In genomic region chr5:118424764-118425568, GRCm38 (mm10) we compare ENCODE assay signal across 8 mouse cellular contexts.
A peak's percentile ranks its signal among the peaks of the same experiment; 100 is the strongest.
DNase-seq lines count a peak whose midpoint lies in the region; ATAC-seq and TF ChIP-seq lines count a peak whose summit lies in the region.
"Had no signal": no experiment of that assay in that cellular context is flagged by ENCODE, and none has a peak within 500 bp of the region (broad histone marks: within the 10 kb centered on the region; RNA-seq: fewer than 3 reads in every experiment).

No protein-coding gene starts in this region.

- 40% methylated on average over 9 of the region's 9 CpGs for WGBS in embryonic facial prominence, embryonic 11.5 days
- 30% methylated on average over 9 of the region's 9 CpGs for WGBS in heart, embryonic 12.5 days
- 23% methylated on average over 9 of the region's 9 CpGs for WGBS in kidney, postnatal 0 days
- WGBS in midbrain, embryonic 16.5 days, result 43% methylated on average over 9 of the region's 9 CpGs

- no peaks in the 10 kb centered on the region for H3K27me3 ChIP-seq in embryonic facial prominence, embryonic 11.5 days (ENCODE audit: control insufficient read depth, insufficient read depth, low read length)
- H3K27me3 ChIP-seq in heart, embryonic 12.5 days (replicated peaks), result peaks cover 9% of the 10 kb centered on the region; the same call in 1 of the 2 replicates
- H3K27me3 ChIP-seq in kidney, postnatal 0 days (ENCODE audit: insufficient read depth, low read length), result no peaks in the 10 kb centered on the region
- H3K27me3 ChIP-seq in midbrain, embryonic 16.5 days (ENCODE audit: control insufficient read depth, insufficient read depth, low read depth, low read length), result no peaks in the 10 kb centered on the region

- peaks cover 8% of the 10 kb centered on the region for H3K4me1 ChIP-seq in embryonic facial prominence, embryonic 11.5 days (ENCODE audit: control insufficient read depth, insufficient read depth, low read length)
- H3K4me1 ChIP-seq in heart, embryonic 12.5 days (replicated peaks), result peaks cover 22% of the 10 kb centered on the region
- peaks cover 15% of the 10 kb centered on the region; the same call in 1 of the 2 replicates for H3K4me1 ChIP-seq in kidney, postnatal 0 days (replicated peaks; ENCODE audit: insufficient read depth, low read length)
- peaks cover 14% of the 10 kb centered on the region for H3K4me1 ChIP-seq in midbrain, embryonic 16.5 days (ENCODE audit: control insufficient read depth, insufficient read depth, low read length)

- H3K9me3 ChIP-seq in embryonic facial prominence, embryonic 11.5 days (replicated peaks; ENCODE audit: control insufficient read depth, low read length), result no peaks in the 10 kb centered on the region
- H3K9me3 ChIP-seq in heart, embryonic 12.5 days (replicated peaks), result no peaks in the 10 kb centered on the region
- no peaks in the 10 kb centered on the region for H3K9me3 ChIP-seq in kidney, postnatal 0 days (replicated peaks; ENCODE audit: low read length)
- no peaks in the 10 kb centered on the region for H3K9me3 ChIP-seq in midbrain, embryonic 16.5 days (replicated peaks; ENCODE audit: control insufficient read depth, low read length, poor library complexity, severe bottlenecking)
- H3K9me3 ChIP-seq: midbrain, embryonic 12.5 days had no signal

- H3K36me3 ChIP-seq in embryonic facial prominence, embryonic 11.5 days (replicated peaks; ENCODE audit: control insufficient read depth, insufficient read depth, low read depth, low read length), result no peaks in the 10 kb centered on the region
- H3K36me3 ChIP-seq in heart, embryonic 12.5 days, result no peaks in the 10 kb centered on the region
- no peaks in the 10 kb centered on the region for H3K36me3 ChIP-seq in kidney, postnatal 0 days (ENCODE audit: insufficient read depth, low read length)
- no peaks in the 10 kb centered on the region for H3K36me3 ChIP-seq in midbrain, embryonic 16.5 days (ENCODE audit: control insufficient read depth, insufficient read depth, low read length)
- H3K36me3 ChIP-seq: midbrain, embryonic 12.5 days had no signal

- DNase-seq in spleen, postnatal 36 days (ENCODE audit: low spot score in 2 of 2), result peak; percentile 15 to 28
- DNase-seq in spleen, adult 12 weeks (ENCODE audit: low spot score), result no peak
- DNase-seq in embryonic facial prominence, embryonic 11.5 days (ENCODE audit: low spot score), result peak; percentile 41
- DNase-seq in kidney, postnatal 0 days (ENCODE audit: low spot score), result peak; percentile 92
- no peak for DNase-seq in thymus, postnatal 36 days

- no peak for TF ChIP-seq CTCF in kidney, postnatal 0 days (IDR thresholded peaks at IDR 0.05; ENCODE audit: low read depth)

- H3K9ac ChIP-seq in embryonic facial prominence, embryonic 11.5 days (replicated peaks; ENCODE audit: low read length), result no peak overlapping the region
- no peak overlapping the region for H3K9ac ChIP-seq in heart, embryonic 12.5 days
- H3K9ac ChIP-seq in kidney, postnatal 0 days (ENCODE audit: low read depth, low read length), result no peak overlapping the region
- no peak overlapping the region for H3K9ac ChIP-seq in midbrain, embryonic 16.5 days (ENCODE audit: low read depth, low read length)
- H3K9ac ChIP-seq: midbrain, embryonic 12.5 days had no signal

- no peak overlapping the region for H3K4me3 ChIP-seq in embryonic facial prominence, embryonic 11.5 days (ENCODE audit: low read depth, low read length)
- no peak overlapping the region for H3K4me3 ChIP-seq in heart, embryonic 12.5 days
- H3K4me3 ChIP-seq in kidney, postnatal 0 days (replicated peaks; ENCODE audit: low read depth, low read length), result no peak overlapping the region
- no peak overlapping the region for H3K4me3 ChIP-seq in midbrain, embryonic 16.5 days (ENCODE audit: low read depth, low read length)
- H3K4me3 ChIP-seq: midbrain, embryonic 12.5 days had no signal

- no peak overlapping the region for H3K4me2 ChIP-seq in embryonic facial prominence, embryonic 11.5 days (ENCODE audit: low read depth, low read length)
- H3K4me2 ChIP-seq in heart, embryonic 12.5 days, result no peak overlapping the region
- no peak overlapping the region for H3K4me2 ChIP-seq in kidney, postnatal 0 days (ENCODE audit: low read length)
- no peak overlapping the region for H3K4me2 ChIP-seq in midbrain, embryonic 16.5 days (ENCODE audit: low read length)
- H3K4me2 ChIP-seq: midbrain, embryonic 12.5 days had no signal

- ATAC-seq in embryonic facial prominence, embryonic 11.5 days (replicated peaks; ENCODE audit: insufficient number of reproducible peaks, low FRiP score, low TSS enrichment, low read depth), result no peak
- ATAC-seq in heart, embryonic 12.5 days (ENCODE audit: insufficient number of reproducible peaks, low FRiP score), result peak; percentile 60
- ATAC-seq in kidney, postnatal 0 days (replicated peaks; ENCODE audit: low FRiP score, low read depth), result peak; percentile 82
- ATAC-seq in midbrain, embryonic 16.5 days, result no peak

- H3K27ac ChIP-seq in embryonic facial prominence, embryonic 11.5 days (replicated peaks; ENCODE audit: low read depth, low read length), result no peak overlapping the region
- H3K27ac ChIP-seq in heart, embryonic 12.5 days (ENCODE audit: poor library complexity, severe bottlenecking), result peak overlapping the region; percentile 79
- H3K27ac ChIP-seq in kidney, postnatal 0 days, result peak overlapping the region; percentile 77
- peak overlapping the region; percentile 11; the same call in 1 of the 2 replicates for H3K27ac ChIP-seq in midbrain, embryonic 16.5 days (ENCODE audit: low read length)
- H3K27ac ChIP-seq: midbrain, embryonic 12.5 days had no signal

Comparison
In these comparisons a context has a peak if more than half of its experiments do, and no peak if none do; other contexts are left out.
1. DNase-seq: peak in spleen, postnatal 36 days (2 of 2), embryonic facial prominence, embryonic 11.5 days (single experiment) and kidney, postnatal 0 days (single experiment); none in spleen, adult 12 weeks (single experiment) and thymus, postnatal 36 days (0 of 2).
2. ATAC-seq: peak in heart, embryonic 12.5 days (single experiment) and kidney, postnatal 0 days (single experiment); none in embryonic facial prominence, embryonic 11.5 days (single experiment) and midbrain, embryonic 16.5 days (single experiment).